Mouse (Mus musculus): Measurements from ENCODE around the gene Guk1.

Gene Guk1

GRCm38 (mm10) chr11:59174189-59174838 lies 17.7 kb downstream of the Guk1 start:
- in situ Hi-C loops (cut with MboI; ENCODE audit: unreplicated experiment in 2 of 2): no loop called here

- in situ Hi-C loops (cut with MboI; ENCODE audit: unreplicated experiment in 2 of 2): no loop called here
Measured at GRCm38 (mm10) chr11:59170549-59170948, 21.5 kb downstream of the Guk1 start.

GRCm38 (mm10) chr11:59169807-59170206 lies 22.2 kb downstream of the Guk1 start:
- in situ Hi-C loops (cut with MboI; ENCODE audit: unreplicated experiment in 2 of 2): no loop called here

GRCm38 (mm10) chr11:59165616-59166241 lies 26.3 kb downstream of the Guk1 start:
- in situ Hi-C loops (cut with MboI; ENCODE audit: unreplicated experiment in 2 of 2): no loop called here

- in situ Hi-C loops (cut with MboI; ENCODE audit: unreplicated experiment in 2 of 2): no loop called here
Measured at GRCm38 (mm10) chr11:59164384-59164783, 27.6 kb downstream of the Guk1 start.

GRCm38 (mm10) chr11:59163255-59164236 lies 28.5 kb downstream of the Guk1 start, which contains the start of gene Iba57:
TSS of gene Iba57 (minus strand) at chr11:59163739.
- in situ Hi-C loops (cut with MboI; ENCODE audit: unreplicated experiment in 2 of 2): no loop called here

- in situ Hi-C loops (cut with MboI; ENCODE audit: unreplicated experiment in 2 of 2): no loop called here
Measured at GRCm38 (mm10) chr11:59162443-59163254, 29.4 kb downstream of the Guk1 start.

GRCm38 (mm10) chr11:59161398-59161797 lies 30.6 kb downstream of the Guk1 start:
- in situ Hi-C loops (cut with MboI; ENCODE audit: unreplicated experiment in 2 of 2): no loop called here

GRCm38 (mm10) chr11:59159558-59159957 lies 32.5 kb downstream of the Guk1 start:
- in situ Hi-C loops (cut with MboI; ENCODE audit: unreplicated experiment in 2 of 2): no loop called here

GRCm38 (mm10) chr11:59159099-59159498 lies 32.9 kb downstream of the Guk1 start:
- in situ Hi-C loops (cut with MboI; ENCODE audit: unreplicated experiment in 2 of 2): no loop called here

- in situ Hi-C loops (cut with MboI; ENCODE audit: unreplicated experiment in 2 of 2): no loop called here
Measured at GRCm38 (mm10) chr11:59155900-59156299, 36.1 kb downstream of the Guk1 start.

GRCm38 (mm10) chr11:59154220-59154619 lies 37.8 kb downstream of the Guk1 start:
- in situ Hi-C loops (cut with MboI; ENCODE audit: unreplicated experiment in 2 of 2): no loop called here

GRCm38 (mm10) chr11:59151729-59152128 lies 40.3 kb downstream of the Guk1 start:
- in situ Hi-C loops (cut with MboI; ENCODE audit: unreplicated experiment in 2 of 2): no loop called here

- in situ Hi-C loops (cut with MboI; ENCODE audit: unreplicated experiment in 2 of 2): no loop called here
Measured at GRCm38 (mm10) chr11:59149302-59149701, 42.7 kb downstream of the Guk1 start.

GRCm38 (mm10) chr11:59142962-59143361 lies 49.0 kb downstream of the Guk1 start:
- in situ Hi-C loops (cut with MboI; ENCODE audit: unreplicated experiment in 2 of 2): no loop called here

- in situ Hi-C loops (cut with MboI; ENCODE audit: unreplicated experiment in 2 of 2): no loop called here
Measured at GRCm38 (mm10) chr11:59141772-59142370, 50.1 kb downstream of the Guk1 start.

- in situ Hi-C loops (cut with MboI; ENCODE audit: unreplicated experiment in 2 of 2): no loop called here
Measured at GRCm38 (mm10) chr11:59138537-59139486, 53.2 kb downstream of the Guk1 start.

GRCm38 (mm10) chr11:59136994-59137706 lies 54.9 kb downstream of the Guk1 start:
- in situ Hi-C loops (cut with MboI; ENCODE audit: unreplicated experiment in 2 of 2): no loop called here
